Mouse (Mus musculus): ENCODE data around the gene Sclt1.

- TF ChIP-seq POLR2A (IDR thresholded peaks at IDR 0.05; ENCODE audit: insufficient read depth, low read length): no peak
- TF ChIP-seq CTCF (IDR thresholded peaks at IDR 0.05; ENCODE audit: low read depth, low read length): no peak
- no peak for TF ChIP-seq EP300 (IDR thresholded peaks at IDR 0.05; ENCODE audit: insufficient read depth, low read depth, low read length)
These were observed 150.6 kb downstream of the Sclt1 start for GRCm38 (mm10) chr3:41591651-41592170.
